Mouse (Mus musculus): ENCODE measurements around the gene Mobp.
"Not testable (repeated sequence)": the region's sequence is repeated elsewhere in the genome, so short reads cannot be mapped to it uniquely, and the experiment has no call there.

DNA sequence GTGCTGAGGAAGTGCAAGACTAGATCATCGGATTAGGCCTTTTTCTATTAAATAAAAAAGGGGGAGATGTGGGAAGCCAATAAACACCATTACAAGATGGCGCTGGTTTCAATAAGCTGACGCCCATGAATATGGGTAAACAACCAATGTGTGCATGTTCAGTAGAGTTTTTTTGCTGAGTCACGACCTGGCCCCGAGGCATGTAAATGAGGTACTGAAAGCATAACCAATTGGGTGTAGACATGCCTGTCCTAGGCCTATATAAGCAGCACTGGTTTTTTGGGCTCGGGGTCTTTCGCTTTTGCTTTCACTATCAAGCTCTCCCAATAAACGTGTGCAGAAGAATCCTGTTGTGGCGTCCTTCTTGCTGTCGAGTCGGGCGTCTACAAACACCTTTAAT lies 40.6 kb upstream of the Mobp start:
- TF ChIP-seq EP300, CTCF (IDR thresholded peaks at IDR 0.05; ENCODE audit: low read depth): not testable (repeated sequence)

All from heart, postnatal 0 days (tissue).